Mouse (Mus musculus): ENCODE results near the gene Gm2916. TPM values are rescaled to one million over a fixed set of nuclear protein-coding genes. Genes with fewer than 3 reads are reported as not detected.
"Not testable (repeated sequence)": the region's sequence is repeated elsewhere in the genome, so short reads cannot be mapped to it uniquely, and the experiment has no call there.

Gm2916 gene
- polyA plus RNA-seq (2014; fragmentation: Nextera tagmentation; extraction: Ambion mirVana), result 0.11 TPM in 1 of 2 replicates, not detected in the other

DNA sequence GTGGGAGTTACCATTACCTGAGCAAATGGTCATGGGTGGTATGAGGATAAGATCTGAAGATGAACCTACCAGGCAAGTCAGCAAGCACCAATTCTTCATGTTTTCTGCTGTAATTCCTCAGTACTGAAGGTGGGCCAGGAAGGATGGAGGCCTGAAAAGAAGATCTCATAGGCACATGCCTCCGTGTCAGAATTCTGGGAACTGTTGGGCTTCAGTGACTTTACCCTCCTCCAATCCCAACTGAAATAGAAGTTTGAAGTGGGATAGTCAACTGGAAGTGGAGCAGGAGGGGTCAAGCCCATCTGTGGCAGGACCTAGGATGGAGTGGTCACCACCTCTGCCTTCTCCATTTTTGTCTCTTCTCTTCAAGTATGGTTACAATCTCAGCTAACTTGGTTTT, at the start of gene Gm2916:
TSS of gene Gm2916 (plus strand) at position 301 of the 400 bp plus-strand sequence.
- H3K9ac ChIP-seq (ENCODE audit: low read length); DNase-seq (ENCODE audit: low spot score); H3K27me3 ChIP-seq (replicated peaks; ENCODE audit: control insufficient read depth, insufficient read depth, low read length); ATAC-seq (replicated peaks; ENCODE audit: low FRiP score, low TSS enrichment, low read depth); H3K9me3 ChIP-seq (ENCODE audit: control insufficient read depth, low read length); H3K4me3 ChIP-seq (ENCODE audit: low read depth, low read length); H3K4me2 ChIP-seq (ENCODE audit: low read length); H3K4me1 ChIP-seq (replicated peaks; ENCODE audit: control insufficient read depth, insufficient read depth, low read length); H3K36me3 ChIP-seq (ENCODE audit: control insufficient read depth, insufficient read depth, low read length); H3K27ac ChIP-seq (ENCODE audit: low read depth): not testable (repeated sequence)
- WGBS, result no CpG with 5 or more reads among the region's 1 CpGs

- H3K9me3 ChIP-seq (ENCODE audit: control insufficient read depth, low read length); H3K4me1 ChIP-seq (replicated peaks; ENCODE audit: control insufficient read depth, insufficient read depth, low read length); H3K9ac ChIP-seq (ENCODE audit: low read length); H3K27me3 ChIP-seq (replicated peaks; ENCODE audit: control insufficient read depth, insufficient read depth, low read length); DNase-seq (ENCODE audit: low spot score); H3K4me3 ChIP-seq (ENCODE audit: low read depth, low read length); ATAC-seq (replicated peaks; ENCODE audit: low FRiP score, low TSS enrichment, low read depth); H3K4me2 ChIP-seq (ENCODE audit: low read length); H3K36me3 ChIP-seq (ENCODE audit: control insufficient read depth, insufficient read depth, low read length); H3K27ac ChIP-seq (ENCODE audit: low read depth): not testable (repeated sequence)
- no CpG with 5 or more reads among the region's 2 CpGs for WGBS
Observed at GRCm38 (mm10) chr14:3845945-3846344, 38.0 kb upstream of the Gm2916 start, which contains the start of gene Gm3033. TSS of gene Gm3033 (plus strand) at chr14:3846245.

- H3K27ac ChIP-seq (ENCODE audit: low read depth); ATAC-seq (replicated peaks; ENCODE audit: low FRiP score, low TSS enrichment, low read depth): not testable (repeated sequence)
- WGBS, result no CpG with 5 or more reads among the region's 2 CpGs
Observed at GRCm38 (mm10) chr14:3931456-3931855, 47.5 kb downstream of the Gm2916 start, which contains the start of gene Gm3029. TSS of gene Gm3029 (plus strand) at chr14:3931756.

DNA sequence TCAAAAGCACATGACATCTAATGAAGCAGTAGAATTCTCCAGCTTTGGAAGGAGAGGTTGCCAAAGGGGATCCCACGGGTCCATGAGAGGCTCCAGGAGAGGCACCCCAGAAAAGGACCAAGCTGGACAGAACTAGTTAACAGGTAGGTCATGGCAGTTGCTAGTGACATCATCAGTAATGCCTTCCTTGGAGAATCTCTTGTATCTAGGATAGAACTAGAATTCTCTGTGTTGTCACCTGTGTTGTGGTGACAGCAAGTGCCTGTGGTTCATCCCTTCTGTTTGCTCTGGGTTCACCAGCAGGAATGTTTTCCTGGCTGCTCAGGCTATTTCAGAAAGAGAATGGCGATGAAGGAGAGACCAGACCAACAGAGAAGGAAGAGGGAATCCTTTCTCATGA, 79.3 kb downstream of the Gm2916 start, which contains the start of gene Gm3095:
TSS of gene Gm3095 (plus strand) at position 301 of the 400 bp plus-strand sequence.
- not testable (repeated sequence) for DNase-seq (ENCODE audit: low spot score); ATAC-seq (replicated peaks; ENCODE audit: low FRiP score, low TSS enrichment, low read depth); H3K4me1 ChIP-seq (replicated peaks; ENCODE audit: control insufficient read depth, insufficient read depth, low read length); H3K27ac ChIP-seq (ENCODE audit: low read depth); H3K27me3 ChIP-seq (replicated peaks; ENCODE audit: control insufficient read depth, insufficient read depth, low read length); H3K4me3 ChIP-seq (ENCODE audit: low read depth, low read length); H3K36me3 ChIP-seq (ENCODE audit: control insufficient read depth, insufficient read depth, low read length); H3K9me3 ChIP-seq (ENCODE audit: control insufficient read depth, low read length); H3K9ac ChIP-seq (ENCODE audit: low read length); H3K4me2 ChIP-seq (ENCODE audit: low read length)
- no CpG with 5 or more reads among the region's 2 CpGs for WGBS

More at GRCm38 (mm10) chr14:3931456-3931855, 47.5 kb downstream of the Gm2916 start, which contains the start of gene Gm3029:
- not testable (repeated sequence) for H3K36me3 ChIP-seq (ENCODE audit: control insufficient read depth, insufficient read depth, low read length); H3K27me3 ChIP-seq (replicated peaks; ENCODE audit: control insufficient read depth, insufficient read depth, low read length); H3K4me3 ChIP-seq (ENCODE audit: low read depth, low read length); H3K4me2 ChIP-seq (ENCODE audit: low read length); DNase-seq (ENCODE audit: low spot score); H3K9me3 ChIP-seq (ENCODE audit: control insufficient read depth, low read length); H3K9ac ChIP-seq (ENCODE audit: low read length); H3K4me1 ChIP-seq (replicated peaks; ENCODE audit: control insufficient read depth, insufficient read depth, low read length)

Other genes with a start within 250 kb of the Gm2916 start
- gene Gm3012, start 249.7 kb upstream of the Gm2916 start, polyA plus RNA-seq (2014; fragmentation: Nextera tagmentation; extraction: Ambion mirVana), result not detected in 2 replicates
- gene Gm3020, start 232.1 kb upstream of the Gm2916 start, polyA plus RNA-seq (2014; fragmentation: Nextera tagmentation; extraction: Ambion mirVana), result 0.73 and 1.9 TPM in 2 replicates
- not detected in 2 replicates for gene Gm3043, start 195.4 kb upstream of the Gm2916 start, polyA plus RNA-seq (2014; fragmentation: Nextera tagmentation; extraction: Ambion mirVana)
- gene Gm3002, start 74.1 kb upstream of the Gm2916 start, polyA plus RNA-seq (2014; fragmentation: Nextera tagmentation; extraction: Ambion mirVana), result 0.09 TPM in 1 of 2 replicates, not detected in the other
- gene Gm3033, start 37.9 kb upstream of the Gm2916 start, polyA plus RNA-seq (2014; fragmentation: Nextera tagmentation; extraction: Ambion mirVana), result not detected in 2 replicates
- not detected in 2 replicates for gene Gm3029, start 47.6 kb downstream of the Gm2916 start, polyA plus RNA-seq (2014; fragmentation: Nextera tagmentation; extraction: Ambion mirVana)
- gene Gm3095, start 79.4 kb downstream of the Gm2916 start, polyA plus RNA-seq (2014; fragmentation: Nextera tagmentation; extraction: Ambion mirVana), result not detected in 2 replicates
- gene Gm3099, start 114.2 kb downstream of the Gm2916 start, polyA plus RNA-seq (2014; fragmentation: Nextera tagmentation; extraction: Ambion mirVana), result not detected in 2 replicates
- gene Gm5796, start 139.8 kb downstream of the Gm2916 start, polyA plus RNA-seq (2014; fragmentation: Nextera tagmentation; extraction: Ambion mirVana), result 0.11 TPM in 1 of 2 replicates, not detected in the other
- gene Gm3115, start 199.9 kb downstream of the Gm2916 start, polyA plus RNA-seq (2014; fragmentation: Nextera tagmentation; extraction: Ambion mirVana), result not detected in 2 replicates
- 0.51 and 0.59 TPM in 2 replicates for gene Gm8108, start 226.4 kb downstream of the Gm2916 start, polyA plus RNA-seq (2014; fragmentation: Nextera tagmentation; extraction: Ambion mirVana)

Data from intestine, embryonic 14.5 days (tissue).